Mouse (Mus musculus): ENCODE results near the gene Siah3.

Gene Siah3

GRCm38 (mm10) chr14:75461770-75462169 lies 6.0 kb downstream of the Siah3 start:
- no peak for ATAC-seq (ENCODE audit: insufficient number of reproducible peaks, low FRiP score, low TSS enrichment)

GRCm38 (mm10) chr14:75463171-75463570 lies 7.4 kb downstream of the Siah3 start:
- 0 out of 2 replicates have a peak, but pooled peaks have one; percentile 13 for ATAC-seq (ENCODE audit: insufficient number of reproducible peaks, low FRiP score, low TSS enrichment)

GRCm38 (mm10) chr14:75468941-75469340 lies 13.2 kb downstream of the Siah3 start:
- ATAC-seq (ENCODE audit: insufficient number of reproducible peaks, low FRiP score, low TSS enrichment), result no peak

GRCm38 (mm10) chr14:75473061-75473930 lies 17.5 kb downstream of the Siah3 start:
- no peak for ATAC-seq (ENCODE audit: insufficient number of reproducible peaks, low FRiP score, low TSS enrichment)

- ATAC-seq (ENCODE audit: insufficient number of reproducible peaks, low FRiP score, low TSS enrichment), result no peak
Measured at GRCm38 (mm10) chr14:75475887-75476286, 20.1 kb downstream of the Siah3 start.

GRCm38 (mm10) chr14:75482231-75483175 lies 26.7 kb downstream of the Siah3 start:
- ATAC-seq (ENCODE audit: insufficient number of reproducible peaks, low FRiP score, low TSS enrichment), result no peak

GRCm38 (mm10) chr14:75483176-75483546 lies 27.4 kb downstream of the Siah3 start:
- ATAC-seq (ENCODE audit: insufficient number of reproducible peaks, low FRiP score, low TSS enrichment), result no peak

- no peak for ATAC-seq (ENCODE audit: insufficient number of reproducible peaks, low FRiP score, low TSS enrichment)
Measured at GRCm38 (mm10) chr14:75487932-75488331, 32.1 kb downstream of the Siah3 start.

GRCm38 (mm10) chr14:75493555-75494194 lies 37.9 kb downstream of the Siah3 start:
- no peak for ATAC-seq (ENCODE audit: insufficient number of reproducible peaks, low FRiP score, low TSS enrichment)

- no peak for ATAC-seq (ENCODE audit: insufficient number of reproducible peaks, low FRiP score, low TSS enrichment)
Measured at GRCm38 (mm10) chr14:75494926-75495325, 39.1 kb downstream of the Siah3 start.

- no peak for ATAC-seq (ENCODE audit: insufficient number of reproducible peaks, low FRiP score, low TSS enrichment)
Measured at GRCm38 (mm10) chr14:75501501-75501990, 45.8 kb downstream of the Siah3 start.

- no peak for ATAC-seq (ENCODE audit: insufficient number of reproducible peaks, low FRiP score, low TSS enrichment)
Measured at GRCm38 (mm10) chr14:75502446-75502845, 46.7 kb downstream of the Siah3 start.

- ATAC-seq (ENCODE audit: insufficient number of reproducible peaks, low FRiP score, low TSS enrichment), result no peak
Measured at GRCm38 (mm10) chr14:75504255-75504654, 48.5 kb downstream of the Siah3 start.

- no peak for ATAC-seq (ENCODE audit: insufficient number of reproducible peaks, low FRiP score, low TSS enrichment)
Measured at GRCm38 (mm10) chr14:75505126-75505840, 49.5 kb downstream of the Siah3 start.

- no peak for ATAC-seq (ENCODE audit: insufficient number of reproducible peaks, low FRiP score, low TSS enrichment)
Measured at GRCm38 (mm10) chr14:75506246-75506645, 50.5 kb downstream of the Siah3 start.

GRCm38 (mm10) chr14:75510125-75510524 lies 54.3 kb downstream of the Siah3 start:
- no peak for ATAC-seq (ENCODE audit: insufficient number of reproducible peaks, low FRiP score, low TSS enrichment)

GRCm38 (mm10) chr14:75512946-75513345 lies 57.2 kb downstream of the Siah3 start:
- ATAC-seq (ENCODE audit: insufficient number of reproducible peaks, low FRiP score, low TSS enrichment), result no peak

GRCm38 (mm10) chr14:75516161-75516560 lies 60.4 kb downstream of the Siah3 start:
- no peak for ATAC-seq (ENCODE audit: insufficient number of reproducible peaks, low FRiP score, low TSS enrichment)

- ATAC-seq (ENCODE audit: insufficient number of reproducible peaks, low FRiP score, low TSS enrichment), result no peak
Measured at GRCm38 (mm10) chr14:75516917-75517595, 61.3 kb downstream of the Siah3 start.

Data from cerebellum, adult (tissue).